Mouse (Mus musculus) mouse embryonic stem cell (cell line): Measurements from ENCODE around the gene Zfp746.

Experiments used
- in situ Hi-C, 2 experiments: fragments of 300-500 bp; cut with MboI; formaldehyde crosslinking; loops; 1 replicate in 1 of 2; 3 replicates in 1 of 2; pipeline ENCODE4 v1.14.3; 2019 to 2020; ENCODE audit warnings: low sequenced_read_pairs in 2 of 2, low pct_unique_long_range_greater_than_20kb in 1 of 2, mixed read lengths in 1 of 2; ENCODE audit not compliant: unreplicated experiment in 1 of 2

Gene Zfp746

GRCm38 (mm10) chr6:48048426-48049272, 37.7 kb downstream of the Zfp746 start, which contains the start of gene Zfp777:
TSS of gene Zfp777 (minus strand) at chr6:48048911.
- in situ Hi-C loops, result no loop called here

DNA sequence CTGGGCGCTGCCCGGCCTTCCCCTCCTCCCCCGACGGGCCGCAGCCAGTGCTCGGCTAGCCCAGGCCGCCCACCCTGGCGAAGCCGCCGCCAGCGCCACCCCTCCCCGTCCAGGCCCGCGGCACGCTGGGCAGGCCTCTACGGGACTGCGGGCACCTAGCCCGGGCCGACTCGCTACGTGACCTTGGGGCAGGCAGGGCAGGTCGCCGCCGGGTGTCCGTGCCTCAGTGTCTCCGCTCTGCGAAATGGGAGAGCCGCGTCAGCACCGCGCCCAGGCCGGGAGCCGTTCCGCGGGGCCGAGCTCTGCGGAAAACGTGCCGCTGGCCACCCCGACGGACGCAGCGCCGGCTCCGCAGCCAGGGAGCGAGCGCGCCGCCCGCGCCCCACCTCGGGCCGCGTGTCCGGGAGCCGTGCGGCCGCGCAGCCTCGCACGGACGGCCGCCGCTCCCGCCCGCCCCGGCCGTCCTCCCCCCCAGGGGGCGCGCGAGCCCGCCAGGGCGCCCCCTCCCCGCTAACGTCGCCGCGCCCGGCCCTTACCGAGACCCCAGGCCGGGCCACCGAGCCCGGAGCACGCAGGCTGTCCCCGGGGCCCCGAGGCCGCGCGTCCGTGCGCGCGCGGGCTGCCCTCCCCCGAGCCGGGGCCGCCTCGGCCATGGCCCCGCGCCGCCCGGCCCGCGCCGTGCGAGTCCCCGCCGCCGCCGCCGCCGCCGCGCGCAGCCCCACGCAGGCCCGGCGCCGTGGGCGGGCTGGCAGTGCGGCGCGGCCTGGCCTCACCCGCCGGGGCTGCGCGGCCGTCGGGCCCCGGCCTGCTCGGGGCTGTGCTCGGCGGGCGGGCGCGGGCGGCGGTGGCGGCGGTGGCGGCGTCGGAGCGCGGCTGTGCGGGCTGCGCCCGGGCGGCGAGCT, 38.7 kb downstream of the Zfp746 start:
- in situ Hi-C loops, result no loop called here

- in situ Hi-C loops, result no loop called here
Observed at GRCm38 (mm10) chr6:48047114-48047449, 39.3 kb downstream of the Zfp746 start.

GRCm38 (mm10) chr6:48032661-48033060, 53.7 kb downstream of the Zfp746 start:
- in situ Hi-C loops, result no loop called here

- in situ Hi-C loops, result no loop called here
Observed at GRCm38 (mm10) chr6:48025905-48026660, 60.3 kb downstream of the Zfp746 start.

DNA sequence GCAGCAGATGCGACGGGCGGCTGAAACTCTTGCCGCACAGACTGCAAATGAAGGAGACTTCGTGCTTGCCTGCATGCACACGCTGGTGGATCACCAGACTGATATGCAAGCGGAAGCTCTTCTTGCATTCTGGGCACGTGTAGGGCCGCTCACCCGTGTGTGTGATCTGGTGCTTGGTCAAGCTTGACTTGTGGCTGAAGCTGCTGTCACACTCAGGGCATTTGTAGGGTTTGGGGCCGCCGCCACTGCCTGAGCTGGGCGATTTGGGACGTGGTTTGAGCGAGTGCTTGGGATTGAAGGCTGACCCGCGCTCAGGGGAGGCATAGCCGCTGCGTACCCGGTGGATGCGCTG, 61.4 kb downstream of the Zfp746 start:
- in situ Hi-C loops, result no loop called here

DNA sequence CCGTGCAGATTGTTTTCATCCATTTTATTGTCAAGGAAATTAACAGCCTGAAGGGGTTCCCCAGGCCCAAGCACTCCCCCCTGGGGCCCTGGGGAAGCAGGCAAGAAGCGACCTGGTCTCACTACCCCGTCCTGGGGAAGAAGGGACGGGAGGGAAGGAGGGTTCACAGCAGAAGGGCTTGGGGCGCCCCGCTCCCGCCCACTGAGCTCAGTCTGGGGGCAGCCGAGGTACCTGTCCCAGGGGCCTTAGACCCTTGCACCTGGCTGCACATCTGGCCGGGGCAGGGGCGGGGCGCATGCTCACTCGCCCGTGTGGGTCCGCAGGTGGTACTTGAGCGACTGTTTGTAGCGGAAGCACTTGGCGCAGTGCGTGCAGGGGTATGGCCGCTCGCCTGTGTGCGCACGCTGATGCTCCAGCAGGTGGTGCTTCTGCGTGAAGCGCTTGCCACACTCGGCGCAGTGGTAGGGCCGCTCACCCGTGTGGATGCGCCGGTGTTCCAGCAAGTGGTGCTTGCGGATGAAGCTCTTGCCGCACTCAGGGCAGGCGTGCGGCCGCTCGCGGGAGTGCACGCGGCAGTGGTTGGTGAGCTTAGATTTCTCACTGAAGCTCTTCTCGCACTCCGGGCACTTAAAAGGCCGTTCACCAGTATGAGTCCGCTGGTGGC, 61.9 kb downstream of the Zfp746 start:
- in situ Hi-C loops, result no loop called here

- in situ Hi-C loops, result no loop called here
Observed at GRCm38 (mm10) chr6:48022672-48023071, 63.7 kb downstream of the Zfp746 start.

DNA sequence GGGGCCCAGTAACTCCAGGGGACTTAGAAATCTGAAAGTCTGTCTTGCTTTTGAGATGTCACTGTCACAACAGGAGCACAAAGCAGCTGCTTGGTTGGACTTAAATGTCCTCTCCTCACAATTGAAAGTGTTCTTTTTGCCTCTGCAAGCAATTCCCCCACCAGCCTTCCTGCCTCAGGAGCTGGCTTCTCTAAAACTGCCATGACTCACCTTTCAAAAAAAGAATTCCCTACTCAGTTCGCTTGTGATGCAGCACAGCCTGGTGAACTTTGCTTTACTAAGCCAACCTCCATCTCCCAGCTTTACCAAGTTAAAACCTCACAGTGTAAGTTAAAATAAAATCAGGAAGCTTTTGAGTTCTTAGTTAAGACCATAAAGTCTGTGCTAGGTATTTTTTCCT, 64.7 kb downstream of the Zfp746 start:
- in situ Hi-C loops, result no loop called here

- in situ Hi-C loops, result no loop called here
Observed at GRCm38 (mm10) chr6:48020006-48020405, 66.4 kb downstream of the Zfp746 start.

- in situ Hi-C loops, result no loop called here
Observed at GRCm38 (mm10) chr6:48016841-48017240, 69.6 kb downstream of the Zfp746 start.

DNA sequence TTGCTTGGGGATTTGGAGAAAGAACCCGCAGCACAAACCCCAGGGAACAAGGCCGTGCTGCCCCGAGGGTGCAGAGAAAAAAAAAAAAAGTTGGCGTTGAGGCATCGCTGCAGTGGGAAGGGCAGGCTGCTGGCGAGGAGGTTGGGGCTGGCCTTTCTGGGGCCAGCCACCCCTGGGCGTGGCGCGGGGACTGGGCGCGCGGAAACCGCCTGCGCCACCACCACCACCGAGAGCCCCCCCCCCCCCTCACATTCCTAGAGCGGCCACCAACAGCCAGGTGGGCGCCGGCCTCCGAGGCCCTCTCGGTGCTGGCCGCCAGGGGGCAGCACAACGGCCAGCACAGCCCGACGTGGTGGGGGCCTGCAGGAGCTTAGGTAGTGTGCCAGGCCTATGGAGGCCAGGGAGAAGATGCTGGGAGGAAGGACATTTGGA, 70.3 kb downstream of the Zfp746 start:
- in situ Hi-C loops, result no loop called here
